Mouse (Mus musculus): ENCODE data around the gene Vps8. TPM values are rescaled to one million over a fixed set of nuclear protein-coding genes. Genes with fewer than 3 reads are reported as not detected.

Vps8 gene
- total RNA-seq, 2 experiments from 2014 or later, result 7.7 to 7.8 TPM

- DNase-seq, result no peak
- TF ChIP-seq CTCF (IDR thresholded peaks at IDR 0.05), result no peak
Observed at GRCm38 (mm10) chr16:21634460-21634859, 211.5 kb downstream of the Vps8 start.

GRCm38 (mm10) chr16:21636156-21636853 is 213.4 kb downstream of the Vps8 start:
- DNase-seq, result peak; percentile 48
- TF ChIP-seq CTCF (IDR thresholded peaks at IDR 0.05), result no peak
- intact Hi-C loops (cut with DNase I), result no loop called here
- Histone ChIP-seq H3K4me3 (no peak overlapping the region), H3K27ac (peak overlapping the region; percentile 90)

More at GRCm38 (mm10) chr16:21634460-21634859, 211.5 kb downstream of the Vps8 start:
- H3K27ac ChIP-seq, result no peak overlapping the region
- intact Hi-C loops (cut with DNase I), result no loop called here
- no peak overlapping the region for H3K4me3 ChIP-seq

- DNase-seq, result no peak
- Histone ChIP-seq H3K27ac (peak overlapping the region; percentile 90), H3K4me3 (no peak overlapping the region)
- intact Hi-C loops (cut with DNase I), result no loop called here
- no peak for TF ChIP-seq CTCF (IDR thresholded peaks at IDR 0.05)
Observed at GRCm38 (mm10) chr16:21637201-21637819, 214.4 kb downstream of the Vps8 start.

- no peak overlapping the region for H3K4me3 ChIP-seq
- H3K27ac ChIP-seq, result peak overlapping the region; percentile 82
- DNase-seq, result no peak
- TF ChIP-seq CTCF (IDR thresholded peaks at IDR 0.05), result no peak
- intact Hi-C loops (cut with DNase I), result no loop called here
Observed at GRCm38 (mm10) chr16:21640766-21641499, 218.0 kb downstream of the Vps8 start.

GRCm38 (mm10) chr16:21641944-21642343 is 219.0 kb downstream of the Vps8 start:
- no peak for TF ChIP-seq CTCF (IDR thresholded peaks at IDR 0.05)
- intact Hi-C loops (cut with DNase I), result no loop called here
- H3K27ac ChIP-seq, result peak overlapping the region; percentile 82
- no peak overlapping the region for H3K4me3 ChIP-seq
- no peak for DNase-seq

- H3K27ac ChIP-seq, result peak overlapping the region; percentile 82
- intact Hi-C loops (cut with DNase I), result no loop called here
- no peak for TF ChIP-seq CTCF (IDR thresholded peaks at IDR 0.05)
- H3K4me3 ChIP-seq, result no peak overlapping the region
- DNase-seq, result peak; percentile 57
Observed at GRCm38 (mm10) chr16:21642906-21643305, 220.0 kb downstream of the Vps8 start.

GRCm38 (mm10) chr16:21643621-21644041 is 220.7 kb downstream of the Vps8 start:
- TF ChIP-seq CTCF (IDR thresholded peaks at IDR 0.05), result no peak
- peak overlapping the region; percentile 82 for H3K27ac ChIP-seq
- peak overlapping the region; percentile 53 for H3K4me3 ChIP-seq
- peak; percentile 47 for DNase-seq
- intact Hi-C loops (cut with DNase I), result no loop called here

- intact Hi-C loops (cut with DNase I), result no loop called here
- H3K4me3 ChIP-seq, result peak overlapping the region; percentile 53
- H3K27ac ChIP-seq, result peak overlapping the region; percentile 82
- TF ChIP-seq CTCF (IDR thresholded peaks at IDR 0.05), result no peak
- DNase-seq, result peak; percentile 84
Observed at GRCm38 (mm10) chr16:21644066-21644561, 221.2 kb downstream of the Vps8 start.

GRCm38 (mm10) chr16:21644574-21644973 is 221.7 kb downstream of the Vps8 start:
- intact Hi-C loops (cut with DNase I), result no loop called here
- H3K27ac ChIP-seq, result peak overlapping the region; percentile 82
- no peak for DNase-seq
- H3K4me3 ChIP-seq, result peak overlapping the region; percentile 53
- no peak for TF ChIP-seq CTCF (IDR thresholded peaks at IDR 0.05)

- no peak for DNase-seq
- Histone ChIP-seq H3K27ac (peak overlapping the region; percentile 82; the same call in 1 of the 2 replicates), H3K4me3 (no peak overlapping the region)
- TF ChIP-seq CTCF (IDR thresholded peaks at IDR 0.05), result no peak
- intact Hi-C loops (cut with DNase I), result no loop called here
Observed at GRCm38 (mm10) chr16:21645915-21646314, 223.0 kb downstream of the Vps8 start.

GRCm38 (mm10) chr16:21646496-21646895 is 223.6 kb downstream of the Vps8 start:
- TF ChIP-seq CTCF (IDR thresholded peaks at IDR 0.05), result no peak
- intact Hi-C loops (cut with DNase I), result no loop called here
- Histone ChIP-seq H3K27ac (no peak overlapping the region; the same call in 1 of the 2 replicates), H3K4me3 (no peak overlapping the region)
- no peak for DNase-seq

GRCm38 (mm10) chr16:21648800-21649199 is 225.9 kb downstream of the Vps8 start:
- intact Hi-C loops (cut with DNase I), result no loop called here
- DNase-seq, result no peak
- Histone ChIP-seq H3K27ac (no peak overlapping the region), H3K4me3 (no peak overlapping the region)
- no peak for TF ChIP-seq CTCF (IDR thresholded peaks at IDR 0.05)

- no peak overlapping the region for H3K27ac ChIP-seq
- no peak for DNase-seq
- TF ChIP-seq CTCF (IDR thresholded peaks at IDR 0.05), result no peak
- intact Hi-C loops (cut with DNase I), result no loop called here
- H3K4me3 ChIP-seq, result no peak overlapping the region
Observed at GRCm38 (mm10) chr16:21650289-21650688, 227.4 kb downstream of the Vps8 start.
